Mouse (Mus musculus): ENCODE results near the gene Aloxe3. TPM values are rescaled to one million over a fixed set of nuclear protein-coding genes. Genes with fewer than 3 reads are reported as not detected.
A peak's percentile ranks its signal among the peaks of the same experiment; 100 is the strongest.

The Aloxe3 gene
- 0.18 and 0.37 TPM in 2 replicates for polyA plus RNA-seq (2015; fragmentation: Nextera tagmentation; extraction: Ambion mirVana)

DNA sequence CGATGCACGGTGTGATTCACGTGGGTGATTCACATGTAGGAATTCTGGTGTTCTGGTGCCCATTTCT, at the start of gene Aloxe3:
Gene Aloxe3, plus strand, starts transcription at position 45 of the 67 bp plus-strand sequence.
- Histone ChIP-seq H3K36me3 (no peaks in the 10 kb centered on the region), H3K27me3 (no peaks in the 10 kb centered on the region; the same call in 1 of the 2 replicates), H3K4me3 (peak within 1 kb of the TSS; percentile 64), H3K4me1 (replicated peaks) (peaks cover 33% of the 10 kb centered on the region), H3K9ac (peak within 1 kb of the TSS; percentile 60), H3K9me3 (replicated peaks) (no peaks in the 10 kb centered on the region), H3K27ac (peak within 1 kb of the TSS; percentile 85), H3K4me2 (peak within 1 kb of the TSS; percentile 82)
- no peak for ATAC-seq (replicated peaks; ENCODE audit: insufficient number of reproducible peaks, insufficient read depth, low FRiP score, low read depth)
- 1% methylated on average over 3 of the region's 3 CpGs for WGBS

DNA sequence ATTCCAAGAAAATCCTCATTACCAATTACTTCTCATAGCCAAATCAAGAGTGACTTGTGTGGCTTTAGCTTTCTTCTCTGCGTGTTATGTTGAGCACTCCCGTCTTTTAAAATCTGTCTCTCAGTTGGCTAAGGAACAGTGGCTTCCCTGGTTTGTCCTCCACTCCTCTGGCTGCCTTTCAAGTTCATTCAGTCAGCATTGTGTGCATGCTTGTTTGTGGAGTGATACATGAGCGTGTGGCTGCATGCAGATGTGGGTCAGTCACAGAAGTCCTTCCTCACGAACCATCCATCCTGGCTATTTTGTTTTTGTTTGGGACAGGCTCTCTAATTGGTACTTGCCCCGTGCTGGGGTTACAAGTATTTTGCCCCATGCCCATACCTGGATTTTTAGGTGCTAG, 49.1 kb upstream of the Aloxe3 start:
- no peak overlapping the region for H3K27ac ChIP-seq
- no peaks in the 10 kb centered on the region for H3K27me3 ChIP-seq
- peaks cover 35% of the 10 kb centered on the region for H3K4me1 ChIP-seq (replicated peaks)
- no peak overlapping the region for H3K4me3 ChIP-seq
- H3K9ac ChIP-seq, result no peak overlapping the region
- no peak overlapping the region for H3K4me2 ChIP-seq
- 63% methylated on average over 5 of the region's 5 CpGs for WGBS
- no peak for ATAC-seq (replicated peaks; ENCODE audit: insufficient number of reproducible peaks, insufficient read depth, low FRiP score, low read depth)
- no peaks in the 10 kb centered on the region for H3K36me3 ChIP-seq
- no peaks in the 10 kb centered on the region for H3K9me3 ChIP-seq (replicated peaks)

DNA sequence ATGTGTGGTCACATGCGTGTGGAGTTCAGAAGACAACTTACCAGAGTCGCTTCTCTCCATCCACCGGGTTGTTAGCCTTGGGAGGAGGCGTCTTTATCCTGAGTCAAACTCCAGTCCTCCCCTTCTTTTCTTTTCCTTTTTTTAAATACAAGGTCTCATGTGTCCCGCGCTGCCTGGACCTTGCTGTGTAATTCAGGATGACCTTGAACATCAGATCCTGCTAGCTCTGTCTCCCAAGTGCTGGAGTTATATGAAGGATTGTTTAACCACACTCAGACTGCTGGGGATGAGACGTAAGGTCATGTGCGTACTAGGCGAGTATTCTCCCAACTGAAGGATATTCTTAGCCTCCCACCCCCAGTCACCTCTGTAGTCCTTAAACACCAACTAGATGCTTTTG, 48.4 kb upstream of the Aloxe3 start:
- no peak for ATAC-seq (replicated peaks; ENCODE audit: insufficient number of reproducible peaks, insufficient read depth, low FRiP score, low read depth)
- H3K9ac ChIP-seq, result no peak overlapping the region

DNA sequence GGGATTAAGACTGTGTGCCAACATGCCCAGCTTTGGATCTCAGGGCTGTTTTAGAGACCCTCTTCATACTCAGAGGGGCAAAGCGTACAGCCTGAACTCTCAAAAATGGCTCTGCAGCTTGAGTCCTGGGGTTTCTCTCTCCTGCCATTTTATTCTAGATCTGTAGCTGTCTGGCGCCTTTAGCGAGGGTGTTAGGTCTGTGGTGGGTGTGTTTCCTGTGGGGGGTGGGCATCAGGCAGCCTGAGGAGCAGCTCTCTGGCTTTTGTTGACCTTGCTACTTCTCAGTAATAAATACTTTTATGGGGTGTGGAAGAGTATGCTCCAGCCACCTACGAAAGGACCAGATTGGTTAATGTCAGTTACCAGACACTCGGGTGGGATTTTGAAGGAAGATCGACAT, 47.7 kb upstream of the Aloxe3 start:
- Histone ChIP-seq H3K9ac (no peak overlapping the region), H3K4me1 (replicated peaks) (peaks cover 28% of the 10 kb centered on the region), H3K9me3 (replicated peaks) (no peaks in the 10 kb centered on the region), H3K4me2 (no peak overlapping the region), H3K4me3 (no peak overlapping the region), H3K36me3 (no peaks in the 10 kb centered on the region), H3K27ac (no peak overlapping the region), H3K27me3 (no peaks in the 10 kb centered on the region)
- ATAC-seq (replicated peaks; ENCODE audit: insufficient number of reproducible peaks, insufficient read depth, low FRiP score, low read depth), result no peak
- WGBS, result 79% methylated on average over 6 of the region's 6 CpGs

More for the DNA sequence above, 48.4 kb upstream of the Aloxe3 start:
- Histone ChIP-seq H3K36me3 (no peaks in the 10 kb centered on the region), H3K27ac (no peak overlapping the region), H3K4me2 (no peak overlapping the region), H3K9me3 (replicated peaks) (no peaks in the 10 kb centered on the region), H3K27me3 (no peaks in the 10 kb centered on the region), H3K4me1 (replicated peaks) (peaks cover 32% of the 10 kb centered on the region), H3K4me3 (no peak overlapping the region)
- 78% methylated on average over 9 of the region's 9 CpGs for WGBS

DNA sequence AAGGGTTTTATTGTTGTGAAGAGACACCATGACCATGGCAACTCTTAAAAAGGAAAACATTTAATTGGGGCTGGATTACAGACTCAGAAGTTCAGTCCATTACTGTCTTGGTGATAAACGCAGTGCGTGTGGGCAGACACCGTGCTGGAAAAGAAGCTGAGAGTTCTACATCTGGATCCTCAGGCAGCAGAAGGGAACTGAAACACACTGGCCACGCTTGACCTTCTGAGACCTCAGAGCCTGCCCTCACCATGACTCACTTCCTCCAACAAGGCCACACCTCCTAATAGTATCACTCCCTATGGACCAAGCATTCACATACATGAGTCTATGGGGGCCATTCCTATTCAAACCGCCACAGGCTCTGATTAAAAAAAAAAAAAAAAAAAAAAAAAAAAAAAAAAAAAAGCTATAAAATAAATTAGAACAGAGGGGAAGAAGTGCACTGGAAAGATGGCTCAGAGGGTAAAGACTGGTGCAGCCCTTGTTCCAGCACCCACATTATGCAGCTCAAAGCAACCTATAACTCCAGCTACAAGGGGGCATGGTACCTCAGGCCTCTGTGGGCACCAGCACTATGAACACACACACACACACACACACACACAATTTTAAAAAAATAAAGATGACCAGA, 46.8 kb upstream of the Aloxe3 start:
- Histone ChIP-seq H3K9ac (no peak overlapping the region), H3K27me3 (no peaks in the 10 kb centered on the region), H3K27ac (0 out of 2 replicates have a peak overlapping the region, but pooled peaks have one; percentile 26), H3K36me3 (no peaks in the 10 kb centered on the region), H3K9me3 (replicated peaks) (no peaks in the 10 kb centered on the region), H3K4me2 (no peak overlapping the region), H3K4me3 (no peak overlapping the region), H3K4me1 (replicated peaks) (peaks cover 22% of the 10 kb centered on the region)
- no peak for ATAC-seq (replicated peaks; ENCODE audit: insufficient number of reproducible peaks, insufficient read depth, low FRiP score, low read depth)
- 69% methylated on average over 5 of the region's 5 CpGs for WGBS

DNA sequence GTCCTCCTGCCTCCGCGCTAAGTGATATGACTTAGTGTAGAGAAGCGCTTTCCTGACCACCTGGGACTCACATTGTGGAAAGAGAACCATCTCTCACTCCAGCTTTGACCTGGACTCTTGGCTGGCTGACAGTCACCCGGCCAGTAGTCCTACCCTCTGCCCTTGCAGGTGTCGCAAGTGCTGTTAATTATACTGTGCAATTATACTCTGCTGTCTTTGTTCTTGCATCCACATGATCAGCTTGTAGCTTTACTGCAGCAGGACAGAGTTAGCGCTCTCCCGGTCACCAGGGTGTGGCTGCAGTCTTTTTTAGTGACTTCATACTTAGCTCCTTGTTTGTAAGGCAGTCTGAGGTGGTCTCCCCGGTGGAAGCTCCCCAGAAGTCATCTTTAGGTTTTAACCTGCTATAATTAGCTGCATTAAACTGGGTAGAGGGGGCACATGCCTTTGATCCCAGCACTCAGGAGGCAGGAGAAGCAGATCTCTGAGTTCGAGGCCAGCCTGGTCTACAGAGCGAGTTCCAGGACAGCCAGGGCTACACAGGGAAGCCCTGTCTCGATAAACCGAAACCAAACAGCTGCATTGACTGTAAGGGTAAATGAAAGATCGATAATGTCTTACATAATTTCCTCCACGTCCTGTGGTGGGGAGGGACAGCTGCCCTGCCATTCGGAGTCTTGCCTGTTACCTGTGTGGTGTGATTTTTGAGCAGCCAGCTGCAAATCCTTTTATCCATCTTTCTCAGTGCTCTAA, 45.4 kb upstream of the Aloxe3 start:
- Histone ChIP-seq H3K27me3 (no peaks in the 10 kb centered on the region), H3K4me2 (no peak overlapping the region), H3K4me3 (no peak overlapping the region), H3K9ac (no peak overlapping the region), H3K36me3 (no peaks in the 10 kb centered on the region), H3K9me3 (replicated peaks) (no peaks in the 10 kb centered on the region), H3K4me1 (replicated peaks) (peaks cover 12% of the 10 kb centered on the region; the same call in 1 of the 2 replicates), H3K27ac (no peak overlapping the region)
- 73% methylated on average over 15 of the region's 15 CpGs for WGBS
- ATAC-seq (replicated peaks; ENCODE audit: insufficient number of reproducible peaks, insufficient read depth, low FRiP score, low read depth), result no peak

DNA sequence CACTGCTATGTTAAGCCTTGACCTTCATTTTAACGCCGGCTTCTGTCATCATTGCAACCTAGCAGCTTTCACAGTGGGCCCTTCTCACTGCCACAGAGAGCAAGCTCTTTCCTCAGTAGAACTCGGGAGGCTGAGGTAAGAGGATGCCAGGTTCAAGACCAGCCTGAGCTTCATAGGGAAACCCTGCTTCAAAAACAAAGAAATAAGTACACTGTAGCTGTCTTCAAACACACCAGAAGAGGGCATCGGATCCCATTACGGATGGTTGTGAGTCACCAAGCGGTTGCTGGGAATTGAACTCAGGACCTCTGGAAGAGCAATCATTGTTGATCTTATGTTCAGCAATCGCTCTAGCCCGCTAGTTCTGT, 44.9 kb upstream of the Aloxe3 start:
- Histone ChIP-seq H3K36me3 (no peaks in the 10 kb centered on the region), H3K4me2 (no peak overlapping the region), H3K9ac (no peak overlapping the region), H3K27me3 (no peaks in the 10 kb centered on the region), H3K4me3 (no peak overlapping the region), H3K9me3 (replicated peaks) (no peaks in the 10 kb centered on the region), H3K27ac (no peak overlapping the region), H3K4me1 (replicated peaks) (peaks cover 12% of the 10 kb centered on the region; the same call in 1 of the 2 replicates)
- 86% methylated on average over 8 of the region's 8 CpGs for WGBS
- ATAC-seq (replicated peaks; ENCODE audit: insufficient number of reproducible peaks, insufficient read depth, low FRiP score, low read depth), result no peak

DNA sequence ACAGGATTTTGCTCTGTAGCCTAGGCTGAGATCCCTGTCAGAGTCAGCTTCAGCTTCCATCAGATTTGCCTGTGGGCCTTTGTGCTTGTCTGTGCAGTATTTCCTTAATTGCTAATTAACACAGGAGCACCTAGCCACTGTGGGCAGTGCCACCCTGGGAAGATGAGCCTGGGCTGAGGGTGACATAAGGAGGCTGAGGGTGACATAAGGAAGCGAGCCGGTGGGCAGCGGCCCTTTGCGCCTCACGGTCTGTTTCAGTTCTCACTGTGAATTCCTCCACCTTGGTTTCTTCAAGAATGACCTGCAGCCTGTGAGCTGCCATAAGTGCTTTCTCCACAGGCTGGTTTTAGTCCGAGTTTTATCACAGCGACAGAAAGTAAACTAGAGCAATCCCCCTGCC, 44.1 kb upstream of the Aloxe3 start:
- no peak overlapping the region for H3K4me3 ChIP-seq
- no peak overlapping the region for H3K4me2 ChIP-seq
- ATAC-seq (replicated peaks; ENCODE audit: insufficient number of reproducible peaks, insufficient read depth, low FRiP score, low read depth), result no peak
- H3K4me1 ChIP-seq (replicated peaks), result peaks cover 15% of the 10 kb centered on the region
- H3K9me3 ChIP-seq (replicated peaks), result no peaks in the 10 kb centered on the region
- H3K27me3 ChIP-seq, result no peaks in the 10 kb centered on the region
- no peak overlapping the region for H3K9ac ChIP-seq
- H3K36me3 ChIP-seq, result no peaks in the 10 kb centered on the region
- 86% methylated on average over 7 of the region's 7 CpGs for WGBS
- no peak overlapping the region for H3K27ac ChIP-seq

DNA sequence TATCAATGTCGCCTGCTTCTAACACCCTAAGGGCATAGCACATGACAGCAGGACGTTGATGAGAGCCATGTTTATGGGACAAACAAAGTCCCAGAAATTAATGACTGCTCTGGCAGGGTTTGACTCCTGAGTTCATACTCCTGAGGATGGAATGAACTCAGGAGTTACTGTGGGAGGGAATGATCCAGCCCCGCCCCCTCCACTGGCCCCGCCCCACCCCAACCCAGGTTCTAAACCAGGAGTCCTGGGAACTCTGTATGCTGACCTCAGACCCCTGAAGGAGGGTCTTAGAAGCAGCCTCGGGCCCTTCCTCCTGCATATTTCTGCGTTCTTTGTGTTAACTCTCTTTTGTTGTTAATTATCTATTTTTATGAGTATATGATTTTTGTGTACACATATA, 40.1 kb upstream of the Aloxe3 start:
- ATAC-seq (replicated peaks; ENCODE audit: insufficient number of reproducible peaks, insufficient read depth, low FRiP score, low read depth), result no peak
- no peaks in the 10 kb centered on the region for H3K9me3 ChIP-seq (replicated peaks)
- WGBS, result 74% methylated on average over 6 of the region's 6 CpGs
- H3K4me3 ChIP-seq, result no peak overlapping the region
- H3K27me3 ChIP-seq, result no peaks in the 10 kb centered on the region
- H3K4me2 ChIP-seq, result no peak overlapping the region
- H3K4me1 ChIP-seq (replicated peaks), result peaks cover 36% of the 10 kb centered on the region
- peaks cover 8% of the 10 kb centered on the region for H3K36me3 ChIP-seq
- H3K9ac ChIP-seq, result no peak overlapping the region
- H3K27ac ChIP-seq, result no peak overlapping the region

DNA sequence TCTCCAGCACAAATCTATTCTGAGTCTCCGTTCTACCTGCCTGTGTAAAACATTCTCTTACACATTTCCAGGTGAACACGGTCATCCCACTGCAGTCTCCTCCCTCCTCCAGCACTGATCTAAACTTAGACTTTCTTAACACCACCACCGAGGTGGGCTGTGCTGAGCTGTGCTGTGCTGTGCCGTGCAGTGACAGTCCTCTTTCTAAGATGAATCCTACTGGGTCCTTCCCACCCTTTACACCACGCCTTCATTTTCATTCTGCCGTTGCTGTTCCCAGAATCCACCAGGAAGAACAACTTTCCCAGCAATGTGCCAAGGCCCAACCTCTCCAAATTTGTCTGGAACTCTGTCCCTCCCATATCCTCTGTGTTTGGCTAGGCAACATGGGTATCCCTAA, 39.3 kb upstream of the Aloxe3 start:
- peaks cover 38% of the 10 kb centered on the region for H3K4me1 ChIP-seq (replicated peaks)
- no peak overlapping the region for H3K9ac ChIP-seq
- no peak overlapping the region for H3K4me2 ChIP-seq
- no peak overlapping the region for H3K4me3 ChIP-seq
- H3K36me3 ChIP-seq, result peaks cover 9% of the 10 kb centered on the region
- no peaks in the 10 kb centered on the region for H3K9me3 ChIP-seq (replicated peaks)
- 33% methylated on average over 6 of the region's 6 CpGs for WGBS
- ATAC-seq (replicated peaks; ENCODE audit: insufficient number of reproducible peaks, insufficient read depth, low FRiP score, low read depth), result no peak
- H3K27me3 ChIP-seq, result no peaks in the 10 kb centered on the region
- peak overlapping the region; percentile 94 for H3K27ac ChIP-seq

DNA sequence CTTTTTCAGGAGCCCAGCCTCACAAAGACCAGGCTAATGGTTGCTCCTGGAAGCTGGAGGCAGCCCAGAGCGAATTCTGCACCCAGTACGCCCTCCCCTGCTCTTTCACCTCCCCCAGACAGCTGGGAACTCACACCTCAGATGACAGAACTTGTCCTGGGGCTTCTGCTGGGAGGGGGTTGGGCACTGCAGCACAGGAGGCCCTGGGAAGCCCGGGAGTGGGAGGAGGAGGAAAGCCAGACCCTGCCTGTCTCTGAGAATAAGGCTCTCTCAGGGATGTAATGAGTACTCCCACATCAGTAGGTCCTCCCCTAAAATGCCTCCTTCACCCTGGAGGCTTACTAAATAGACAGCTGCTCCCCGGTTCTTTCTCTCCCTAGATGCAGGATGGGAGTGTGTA, 38.6 kb upstream of the Aloxe3 start:
- Histone ChIP-seq H3K9ac (no peak overlapping the region), H3K9me3 (replicated peaks) (no peaks in the 10 kb centered on the region), H3K4me3 (no peak overlapping the region), H3K4me1 (replicated peaks) (peaks cover 44% of the 10 kb centered on the region), H3K27me3 (no peaks in the 10 kb centered on the region), H3K4me2 (no peak overlapping the region), H3K27ac (peak overlapping the region; percentile 94), H3K36me3 (peaks cover 16% of the 10 kb centered on the region)
- WGBS, result 24% methylated on average over 4 of the region's 4 CpGs
- 0 out of 2 replicates have a peak, but pooled peaks have one; percentile 15 for ATAC-seq (replicated peaks; ENCODE audit: insufficient number of reproducible peaks, insufficient read depth, low FRiP score, low read depth)

DNA sequence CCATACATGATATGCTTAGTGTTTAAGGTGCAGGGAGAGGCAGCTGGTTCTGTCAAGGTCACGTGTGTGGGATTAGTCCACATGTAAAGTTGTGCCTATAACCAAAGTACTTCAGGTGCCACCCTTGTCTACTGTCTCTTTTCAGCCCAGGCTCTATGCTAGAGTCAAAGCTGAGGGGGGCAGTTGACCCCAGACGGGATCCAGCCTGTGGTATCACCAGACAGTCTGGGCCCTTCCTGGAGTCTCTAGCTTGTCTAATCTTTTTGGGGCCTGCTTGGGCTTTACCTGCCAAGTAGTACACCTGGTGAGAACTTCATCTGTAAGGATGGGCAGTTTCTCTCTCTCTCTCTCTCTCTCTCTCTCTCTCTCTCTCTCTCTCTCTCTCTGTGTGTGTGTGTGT, 38.1 kb upstream of the Aloxe3 start:
- 60% methylated on average over 2 of the region's 2 CpGs for WGBS
- Histone ChIP-seq H3K4me2 (peak overlapping the region; percentile 82; the same call in 1 of the 2 replicates), H3K36me3 (peaks cover 20% of the 10 kb centered on the region)

More for the DNA sequence above, 38.1 kb upstream of the Aloxe3 start:
- Histone ChIP-seq H3K4me1 (replicated peaks) (peaks cover 47% of the 10 kb centered on the region), H3K4me3 (peak overlapping the region; percentile 87), H3K9ac (no peak overlapping the region), H3K9me3 (replicated peaks) (no peaks in the 10 kb centered on the region), H3K27ac (peak overlapping the region; percentile 94), H3K27me3 (no peaks in the 10 kb centered on the region)
- ATAC-seq (replicated peaks; ENCODE audit: insufficient number of reproducible peaks, insufficient read depth, low FRiP score, low read depth), result no peak
